Mouse (Mus musculus) limb, embryonic 14.5 days (tissue): ENCODE measurements around the gene Capn11. TPM values are rescaled to one million over a fixed set of nuclear protein-coding genes. Genes with fewer than 3 reads are reported as not detected.

Experiments used
- ATAC-seq: fragments of 200-750 bp; cut with Nextera tagmentation; 2 replicates; pipeline ENCODE4 v1.8.0; 2017; ENCODE audit warnings: low read depth, moderate number of reproducible peaks, moderate TSS enrichment; ENCODE audit not compliant: low FRiP score
- DNase-seq: peaks from one replicate; pipeline ENCODE4 v3.0.0-alpha.2; 2015; ENCODE audit warnings: low spot score
- H3K27ac ChIP-seq: fragments of 300-500 bp; sonication (generic); replicated peaks from 2 replicates; pipeline ENCODE4 v1.5.1; 2014; ENCODE audit warnings: low read depth, mild to moderate bottlenecking, low read length, moderate library complexity, mixed read lengths
- H3K27me3 ChIP-seq: fragments of 300-500 bp; sonication (generic); 2 replicates; pipeline ENCODE4 v1.6.1; 2014; ENCODE audit warnings: low read length, mixed read lengths; ENCODE audit not compliant: control insufficient read depth, insufficient read depth
- H3K36me3 ChIP-seq: fragments of 300-500 bp; sonication (generic); 2 replicates; pipeline ENCODE4 v1.6.1; 2014; ENCODE audit warnings: mild to moderate bottlenecking, low read length, moderate library complexity, mixed read lengths; ENCODE audit not compliant: control insufficient read depth, insufficient read depth
- H3K4me1 ChIP-seq: fragments of 300-500 bp; sonication (generic); 2 replicates; pipeline ENCODE4 v1.6.1; 2014; ENCODE audit warnings: antibody characterized with exemption, low read length, mixed read lengths; ENCODE audit not compliant: control insufficient read depth, insufficient read depth
- H3K4me2 ChIP-seq: fragments of 300-500 bp; sonication (generic); replicated peaks from 2 replicates; pipeline ENCODE4 v1.6.1; 2014; ENCODE audit warnings: low read depth, mild to moderate bottlenecking, low read length, moderate library complexity; ENCODE audit not compliant: severe bottlenecking
- H3K4me3 ChIP-seq: fragments of 300-500 bp; sonication (generic); replicated peaks from 2 replicates; pipeline ENCODE4 v1.5.1; 2014; ENCODE audit warnings: low read length
- H3K9ac ChIP-seq: fragments of 300-500 bp; sonication (generic); 2 replicates; pipeline ENCODE4 v1.6.1; 2014; ENCODE audit warnings: mild to moderate bottlenecking, low read depth, low read length, moderate library complexity; ENCODE audit not compliant: severe bottlenecking
- H3K9me3 ChIP-seq: fragments of 300-500 bp; sonication (generic); 2 replicates; pipeline ENCODE4 v1.6.1; 2016; ENCODE audit warnings: low read length; ENCODE audit not compliant: control insufficient read depth
- POLR2A ChIP-seq: fragments of 200-500 bp; IDR thresholded peaks from 2 replicates; pipeline ENCODE4 v1.8.0; 2012; ENCODE audit warnings: inconsistent platforms, mild to moderate bottlenecking, moderate library complexity, borderline replicate concordance; ENCODE audit not compliant: insufficient read depth, insufficient read length; ENCODE audit errors: extremely low read depth
- WGBS: fragments of 180-500 bp; shearing (Covaris S2); extraction: QIAGEN DNeasy Blood & Tissue Kit; methylation state at CpG from one replicate; pipeline ENCODE4 v1.1.7; 2014; 5-methylcytosine and 5-hydroxymethylcytosine counted together
- polyA plus RNA-seq, 2 experiments: library from polyadenylated mRNA; depleted of rRNA in 1 of 2; stranded (reverse) in 1 of 2; unstranded in 1 of 2; fragments of >200 nt; fragmentation: Nextera tagmentation in 1 of 2; extraction: Ambion mirVana in 1 of 2; gene quantifications; 2 replicates each; pipeline versions ENCODE4 v1.2.1 to v1.2.3; 2012 to 2014

The Capn11 gene
- polyA plus RNA-seq, 2 experiments = 0.03 TPM; not detected in 1

DNA sequence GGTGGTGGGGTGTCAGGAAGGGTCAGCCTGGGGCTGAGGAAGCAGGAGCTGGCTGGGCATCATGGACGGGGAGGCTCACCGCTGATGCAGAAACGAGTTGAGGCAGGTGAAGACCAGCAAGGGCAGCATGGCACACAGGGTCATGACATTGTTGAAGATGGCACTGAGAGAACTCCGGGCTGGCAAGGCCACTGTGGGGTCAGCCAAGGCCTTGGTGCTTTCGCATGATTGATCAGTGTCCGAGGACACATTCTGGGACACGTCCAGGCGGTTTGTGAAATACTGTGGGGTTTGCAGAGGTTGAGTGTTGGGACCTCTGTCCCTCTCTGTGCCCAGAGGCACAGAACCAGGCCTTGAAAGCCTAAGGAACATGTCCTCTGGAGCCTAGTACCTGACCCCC, 69.3 kb downstream of the Capn11 start:
- ATAC-seq = no peak
- peaks cover 37% of the 10 kb centered on the region for H3K4me1 ChIP-seq
- no peak for TF ChIP-seq POLR2A
- H3K27me3 ChIP-seq = no peaks in the 10 kb centered on the region
- no peaks in the 10 kb centered on the region for H3K9me3 ChIP-seq
- no peak overlapping the region for H3K27ac ChIP-seq
- H3K36me3 ChIP-seq = peaks cover 23% of the 10 kb centered on the region
- WGBS = 94% methylated on average over 8 of the region's 8 CpGs
- no peak overlapping the region for H3K9ac ChIP-seq
- no peak overlapping the region for H3K4me3 ChIP-seq
- no peak overlapping the region for H3K4me2 ChIP-seq
- no peak for DNase-seq

DNA sequence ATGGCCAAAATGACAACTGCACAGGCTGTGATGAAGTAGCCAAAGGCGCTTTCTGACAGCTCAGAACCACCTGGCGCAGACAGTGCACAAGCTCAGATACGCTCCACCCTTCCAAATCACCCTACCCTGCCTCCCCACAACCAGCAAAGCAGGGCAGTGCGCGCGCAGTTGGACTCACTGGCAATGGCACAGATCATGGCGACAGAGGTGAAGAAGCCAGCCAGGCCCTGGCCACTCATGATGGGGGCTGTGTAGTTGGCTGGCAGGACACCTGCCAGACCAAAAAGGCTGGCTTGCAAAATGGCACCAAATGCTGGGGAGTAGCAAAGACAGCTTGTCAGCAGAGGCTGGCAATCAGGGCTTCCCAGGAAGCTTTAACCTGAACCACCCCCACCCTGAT, 69.9 kb downstream of the Capn11 start:
- WGBS = 98% methylated on average over 7 of the region's 7 CpGs
- ATAC-seq = no peak
- H3K4me3 ChIP-seq = no peak overlapping the region
- H3K4me1 ChIP-seq = peaks cover 36% of the 10 kb centered on the region
- no peak overlapping the region for H3K4me2 ChIP-seq
- DNase-seq = no peak
- H3K36me3 ChIP-seq = peaks cover 23% of the 10 kb centered on the region
- H3K9ac ChIP-seq = no peak overlapping the region
- TF ChIP-seq POLR2A = no peak
- no peak overlapping the region for H3K27ac ChIP-seq
- no peaks in the 10 kb centered on the region for H3K9me3 ChIP-seq
- H3K27me3 ChIP-seq = no peaks in the 10 kb centered on the region

DNA sequence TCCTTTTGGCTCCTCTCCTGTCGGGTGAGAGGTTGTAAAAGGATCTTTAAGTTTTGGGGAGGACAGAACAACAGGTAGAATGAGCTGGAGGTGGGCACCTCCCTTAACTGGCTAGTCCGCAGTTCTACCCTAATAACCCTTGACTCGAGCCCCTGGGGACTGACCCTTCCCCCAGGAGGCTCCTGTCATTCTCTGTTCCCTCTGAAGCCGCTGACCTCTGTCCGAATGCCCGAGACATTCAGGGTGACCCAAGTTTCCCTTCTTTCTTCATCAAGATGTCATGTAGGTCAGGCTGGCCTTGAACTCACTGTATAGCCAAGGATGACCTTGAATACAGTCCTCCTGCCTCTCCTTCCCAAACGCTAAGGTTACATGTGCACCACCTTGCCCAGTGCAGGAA, 70.8 kb downstream of the Capn11 start:
- no peak overlapping the region for H3K4me3 ChIP-seq
- ATAC-seq (no peak), DNase-seq (no peak)
- H3K9me3 ChIP-seq = no peaks in the 10 kb centered on the region
- H3K4me1 ChIP-seq = peaks cover 33% of the 10 kb centered on the region
- peaks cover 23% of the 10 kb centered on the region for H3K36me3 ChIP-seq
- no peaks in the 10 kb centered on the region for H3K27me3 ChIP-seq
- H3K27ac ChIP-seq = no peak overlapping the region
- WGBS = 93% methylated on average over 7 of the region's 7 CpGs
- H3K4me2 ChIP-seq = no peak overlapping the region
- no peak for TF ChIP-seq POLR2A
- no peak overlapping the region for H3K9ac ChIP-seq

DNA sequence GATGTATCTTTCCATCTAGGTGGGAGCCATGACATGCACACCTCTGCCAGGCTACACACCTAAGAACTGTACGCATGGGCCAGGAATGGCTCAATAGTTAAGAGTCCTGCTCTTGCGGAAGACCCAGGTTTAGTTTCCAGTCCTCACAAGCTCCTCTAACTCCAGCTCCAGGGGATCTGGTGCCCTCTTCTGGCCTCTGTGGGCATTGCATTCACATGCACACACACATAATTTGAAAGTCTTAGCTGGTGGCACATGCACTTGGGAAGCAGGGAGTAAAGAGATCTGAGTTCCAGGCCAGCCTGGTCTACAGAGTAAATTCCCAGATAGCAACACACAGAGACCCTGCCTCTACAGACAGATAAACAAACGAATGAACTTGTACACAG, 72.7 kb downstream of the Capn11 start:
- H3K9ac ChIP-seq = no peak overlapping the region
- no peak for DNase-seq
- H3K4me2 ChIP-seq = no peak overlapping the region
- 98% methylated on average over 3 of the region's 3 CpGs for whole genome bisulfite sequencing
- no peak overlapping the region for H3K27ac ChIP-seq
- H3K9me3 ChIP-seq = no peaks in the 10 kb centered on the region
- no peak for TF ChIP-seq POLR2A
- no peaks in the 10 kb centered on the region for H3K27me3 ChIP-seq
- H3K4me3 ChIP-seq = no peak overlapping the region
- H3K4me1 ChIP-seq = peaks cover 21% of the 10 kb centered on the region
- peaks cover 23% of the 10 kb centered on the region for H3K36me3 ChIP-seq
- ATAC-seq = no peak

DNA sequence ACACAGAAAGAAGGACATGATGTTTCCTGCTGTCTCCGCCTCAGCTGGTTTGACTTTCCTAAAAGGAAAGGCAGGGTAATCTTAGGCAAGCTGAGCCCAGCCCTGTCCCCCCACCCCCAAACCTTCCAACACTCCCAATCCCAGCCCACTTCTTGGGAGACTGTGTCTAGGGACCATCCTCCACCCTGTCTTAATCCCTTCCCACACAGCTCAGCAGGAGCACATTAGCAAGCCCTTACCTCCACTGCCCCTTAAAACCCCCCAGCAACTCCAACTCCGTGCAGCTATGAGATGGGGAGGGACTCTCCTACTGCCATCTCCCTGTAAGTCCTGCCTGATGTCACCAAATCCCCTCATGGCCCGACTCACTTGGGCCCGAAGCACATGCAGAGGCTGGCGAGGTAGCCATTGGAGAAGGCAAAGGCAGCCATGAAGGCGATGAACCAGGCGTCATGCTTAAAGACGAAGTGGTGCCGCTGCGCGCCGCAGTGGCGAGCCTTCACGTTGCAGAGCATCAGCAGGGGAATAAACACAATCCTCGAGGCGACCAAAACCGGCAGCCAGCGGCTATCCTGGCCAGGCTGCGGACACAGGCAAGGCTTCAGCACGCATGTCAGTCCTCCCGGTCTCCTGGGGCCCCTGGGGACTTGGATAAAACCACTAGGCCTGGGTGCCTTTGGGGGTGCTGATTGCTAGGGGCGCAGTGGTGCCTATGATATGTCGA, 73.2 kb downstream of the Capn11 start:
- WGBS = 66% methylated on average over 23 of the region's 23 CpGs
- DNase-seq (no peak), ATAC-seq (no peak)
- peak overlapping the region; percentile 78; the same call in 1 of the 2 replicates for H3K27ac ChIP-seq
- no peak overlapping the region for H3K4me3 ChIP-seq
- no peaks in the 10 kb centered on the region for H3K9me3 ChIP-seq
- no peaks in the 10 kb centered on the region for H3K27me3 ChIP-seq
- TF ChIP-seq POLR2A = no peak
- H3K4me1 ChIP-seq = peaks cover 20% of the 10 kb centered on the region
- no peak overlapping the region for H3K4me2 ChIP-seq
- no peak overlapping the region for H3K9ac ChIP-seq
- H3K36me3 ChIP-seq = peaks cover 23% of the 10 kb centered on the region
